Mouse (Mus musculus) thymus, adult 2 months (tissue): ENCODE measurements at regions not wholly inside any gene's neighbourhood (a gene's known extent, or its start where the extent isn't known, plus 50 kb on each side); places are given as distances from the start of the nearest gene placed in this dataset.

ENCODE experiments used
- CTCF ChIP-seq: fragments of 200-500 bp; IDR thresholded peaks from 2 replicates; pipeline ENCODE4 v1.5.1; 2012; ENCODE audit warnings: mild to moderate bottlenecking, control low read depth, low read length, moderate library complexity, borderline replicate concordance; ENCODE audit not compliant: control insufficient read depth, poor library complexity, insufficient read depth; ENCODE audit errors: extremely low read depth
- POLR2A ChIP-seq: fragments of 200-500 bp; IDR thresholded peaks from 2 replicates; pipeline ENCODE4 v1.6.1; 2012; ENCODE audit warnings: mild to moderate bottlenecking, low read length, control low read depth, moderate library complexity; ENCODE audit not compliant: control insufficient read depth, poor library complexity, insufficient read depth; ENCODE audit errors: extremely low read depth

DNA sequence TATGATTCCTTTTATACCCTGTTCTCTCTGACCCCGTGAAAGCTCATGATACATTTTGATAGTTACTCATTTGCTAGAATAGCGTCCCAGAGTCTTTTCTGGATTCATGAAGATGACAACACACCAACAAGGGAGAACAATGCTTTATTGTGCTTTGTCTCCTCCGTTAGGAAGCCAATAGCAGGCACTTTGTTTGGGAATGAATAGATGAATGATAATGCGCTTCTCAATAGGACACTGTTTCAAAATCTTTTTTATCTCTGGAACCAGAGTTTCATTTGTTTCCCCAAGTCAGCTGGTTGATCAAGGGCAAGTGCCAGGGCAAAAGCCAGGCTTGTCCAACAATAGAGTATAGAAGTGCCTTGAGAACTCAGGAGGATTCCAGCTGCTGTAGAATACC, 446.5 kb downstream of the Kcnj2 start:
- TF ChIP-seq POLR2A (no peak), CTCF (no peak)
